Mouse (Mus musculus): Measurements from ENCODE around the gene Lrrc55. TPM values are rescaled to one million over a fixed set of nuclear protein-coding genes. Genes with fewer than 3 reads are reported as not detected.

The Lrrc55 gene
- polyA plus RNA-seq, 1 experiment from 2014 or later, result 2.3 TPM

- H3K4me2 ChIP-seq (ENCODE audit: low read depth, low read length), result no peak overlapping the region
- no peaks in the 10 kb centered on the region for H3K9me3 ChIP-seq (ENCODE audit: control insufficient read depth, low read length)
- no peak for ATAC-seq (ENCODE audit: low read depth)
- no peaks in the 10 kb centered on the region for H3K36me3 ChIP-seq (ENCODE audit: control insufficient read depth, insufficient read depth, low read length)
- no peak overlapping the region for H3K4me3 ChIP-seq (ENCODE audit: low read depth, low read length)
- H3K27ac ChIP-seq (replicated peaks; ENCODE audit: low read depth, low read length), result no peak overlapping the region
- 65% methylated on average over 2 of the region's 2 CpGs for WGBS
- no peak for DNase-seq (ENCODE audit: low spot score)
- H3K27me3 ChIP-seq (replicated peaks; ENCODE audit: control insufficient read depth, insufficient read depth, low read length), result no peaks in the 10 kb centered on the region
- H3K4me1 ChIP-seq (ENCODE audit: control insufficient read depth, insufficient read depth, low read length), result no peaks in the 10 kb centered on the region
- H3K9ac ChIP-seq (ENCODE audit: low read depth, low read length), result no peak overlapping the region
Measured at GRCm38 (mm10) chr2:85132204-85132603, 64.8 kb downstream of the Lrrc55 start.

- no peaks in the 10 kb centered on the region for H3K9me3 ChIP-seq (ENCODE audit: control insufficient read depth, low read length)
- H3K4me1 ChIP-seq (ENCODE audit: control insufficient read depth, insufficient read depth, low read length), result no peaks in the 10 kb centered on the region
- H3K27ac ChIP-seq (replicated peaks; ENCODE audit: low read depth, low read length), result no peak overlapping the region
- DNase-seq (ENCODE audit: low spot score) (peak; percentile 30), ATAC-seq (ENCODE audit: low read depth) (no peak)
- H3K9ac ChIP-seq (ENCODE audit: low read depth, low read length), result no peak overlapping the region
- no peaks in the 10 kb centered on the region for H3K36me3 ChIP-seq (ENCODE audit: control insufficient read depth, insufficient read depth, low read length)
- H3K4me2 ChIP-seq (ENCODE audit: low read depth, low read length), result no peak overlapping the region
- H3K27me3 ChIP-seq (replicated peaks; ENCODE audit: control insufficient read depth, insufficient read depth, low read length), result no peaks in the 10 kb centered on the region
- 0% methylated on average over 1 of the region's 1 CpGs for WGBS
- no peak overlapping the region for H3K4me3 ChIP-seq (ENCODE audit: low read depth, low read length)
Measured at GRCm38 (mm10) chr2:85131724-85132123, 65.3 kb downstream of the Lrrc55 start.

DNA sequence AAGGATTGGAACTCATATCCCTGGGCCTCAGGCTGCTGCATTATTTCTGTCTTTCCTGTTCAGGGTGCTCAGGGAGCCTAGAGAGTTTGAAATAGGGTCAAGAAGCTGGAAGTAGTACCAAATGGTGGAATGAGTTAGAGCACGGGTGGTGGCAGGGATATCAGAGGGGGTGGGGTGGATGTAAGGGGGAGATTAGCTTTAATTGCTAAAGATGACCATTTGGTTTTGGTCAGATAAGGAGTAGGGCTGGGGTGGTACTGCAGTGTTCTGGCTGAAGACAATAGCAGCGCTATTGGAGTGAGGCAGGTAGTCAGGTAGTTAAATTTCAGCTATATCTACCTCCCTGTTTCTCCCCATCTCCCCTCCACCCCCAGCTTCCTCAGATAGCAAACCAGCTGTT lies 65.8 kb downstream of the Lrrc55 start:
- Histone ChIP-seq H3K9ac (ENCODE audit: low read depth, low read length) (no peak overlapping the region), H3K27ac (replicated peaks; ENCODE audit: low read depth, low read length) (no peak overlapping the region), H3K27me3 (replicated peaks; ENCODE audit: control insufficient read depth, insufficient read depth, low read length) (no peaks in the 10 kb centered on the region), H3K4me2 (ENCODE audit: low read depth, low read length) (no peak overlapping the region), H3K4me3 (ENCODE audit: low read depth, low read length) (no peak overlapping the region), H3K4me1 (ENCODE audit: control insufficient read depth, insufficient read depth, low read length) (no peaks in the 10 kb centered on the region), H3K9me3 (ENCODE audit: control insufficient read depth, low read length) (no peaks in the 10 kb centered on the region), H3K36me3 (ENCODE audit: control insufficient read depth, insufficient read depth, low read length) (no peaks in the 10 kb centered on the region)
- no peak for DNase-seq (ENCODE audit: low spot score)
- no peak for ATAC-seq (ENCODE audit: low read depth)
- 24% methylated on average over 2 of the region's 2 CpGs for WGBS

DNA sequence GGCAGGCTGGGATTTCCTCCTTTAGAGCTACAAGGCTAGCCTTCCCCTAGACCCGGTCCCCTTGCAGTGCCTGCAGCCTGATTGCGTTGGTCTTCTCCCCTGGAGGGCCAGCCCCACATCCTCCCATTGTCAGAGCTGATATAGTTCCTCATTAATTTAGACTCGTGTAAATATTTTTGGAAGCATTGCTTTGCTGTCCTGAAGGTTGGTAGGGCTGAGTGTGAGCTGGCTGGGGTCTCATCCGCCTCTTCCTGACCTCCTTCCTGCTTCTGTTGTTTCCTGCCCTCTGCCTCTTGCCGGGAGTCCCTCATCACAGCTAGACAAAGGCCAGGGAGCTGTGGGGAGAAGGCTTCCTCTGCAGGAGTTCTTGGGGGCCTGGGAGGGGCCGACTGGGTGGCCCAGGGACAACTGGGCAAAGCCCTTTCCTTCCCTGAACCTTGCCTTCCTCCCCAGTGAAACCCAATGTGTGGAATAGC lies 67.5 kb downstream of the Lrrc55 start:
- Histone ChIP-seq H3K27ac (replicated peaks; ENCODE audit: low read depth, low read length) (0 out of 2 replicates have a peak overlapping the region, but pooled peaks have one; percentile 6), H3K9ac (ENCODE audit: low read depth, low read length) (no peak overlapping the region), H3K4me3 (ENCODE audit: low read depth, low read length) (no peak overlapping the region), H3K9me3 (ENCODE audit: control insufficient read depth, low read length) (no peaks in the 10 kb centered on the region), H3K36me3 (ENCODE audit: control insufficient read depth, insufficient read depth, low read length) (no peaks in the 10 kb centered on the region), H3K27me3 (replicated peaks; ENCODE audit: control insufficient read depth, insufficient read depth, low read length) (no peaks in the 10 kb centered on the region), H3K4me2 (ENCODE audit: low read depth, low read length) (no peak overlapping the region), H3K4me1 (ENCODE audit: control insufficient read depth, insufficient read depth, low read length) (no peaks in the 10 kb centered on the region)
- WGBS, result 51% methylated on average over 6 of the region's 6 CpGs
- ATAC-seq (ENCODE audit: low read depth), result no peak
- peak; percentile 37 for DNase-seq (ENCODE audit: low spot score)

DNA sequence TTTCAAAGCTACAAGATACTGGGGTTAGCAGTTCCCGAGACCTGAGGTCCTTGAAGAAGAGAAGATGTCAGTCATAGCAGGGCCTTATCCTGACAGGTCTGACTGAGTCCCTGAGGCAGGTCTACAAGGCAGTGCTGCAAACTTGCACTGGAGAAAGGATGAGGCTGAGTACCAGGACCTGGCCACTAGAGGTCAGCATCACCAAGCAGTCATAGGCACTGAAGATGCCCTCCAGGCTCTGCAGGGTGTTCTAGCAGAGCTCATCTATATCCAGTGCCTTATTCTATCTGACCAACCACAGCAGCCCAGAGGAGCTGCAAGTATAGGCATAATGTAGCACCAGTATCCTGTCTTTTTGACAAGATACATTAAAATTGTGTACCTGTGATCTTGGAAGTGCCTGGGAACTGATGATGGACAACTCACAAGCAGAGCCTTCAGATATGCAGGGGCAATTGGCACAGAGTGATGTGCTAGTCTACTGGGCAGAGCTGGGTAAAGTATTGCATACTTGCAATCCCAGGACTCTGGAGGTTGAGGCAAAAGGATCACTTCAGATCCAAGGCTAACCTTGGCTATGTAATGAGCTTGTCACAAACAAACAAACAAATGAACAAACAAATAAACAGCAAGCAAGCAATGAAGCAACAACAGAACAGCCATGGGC lies 73.0 kb downstream of the Lrrc55 start:
- H3K9ac ChIP-seq (ENCODE audit: low read depth, low read length), result no peak overlapping the region
- no peaks in the 10 kb centered on the region for H3K36me3 ChIP-seq (ENCODE audit: control insufficient read depth, insufficient read depth, low read length)
- H3K27me3 ChIP-seq (replicated peaks; ENCODE audit: control insufficient read depth, insufficient read depth, low read length), result no peaks in the 10 kb centered on the region
- ATAC-seq (ENCODE audit: low read depth) (peak; percentile 92), DNase-seq (ENCODE audit: low spot score) (peak; percentile 71)
- H3K9me3 ChIP-seq (ENCODE audit: control insufficient read depth, low read length), result no peaks in the 10 kb centered on the region
- no peaks in the 10 kb centered on the region for H3K4me1 ChIP-seq (ENCODE audit: control insufficient read depth, insufficient read depth, low read length)
- H3K4me2 ChIP-seq (ENCODE audit: low read depth, low read length), result no peak overlapping the region
- H3K27ac ChIP-seq (replicated peaks; ENCODE audit: low read depth, low read length), result no peak overlapping the region
- H3K4me3 ChIP-seq (ENCODE audit: low read depth, low read length), result no peak overlapping the region
- 24% methylated on average over 1 of the region's 1 CpGs for WGBS

GRCm38 (mm10) chr2:85123187-85123868 lies 73.7 kb downstream of the Lrrc55 start:
- no peak overlapping the region for H3K9ac ChIP-seq (ENCODE audit: low read depth, low read length)
- DNase-seq (ENCODE audit: low spot score), result peak; percentile 73
- no peaks in the 10 kb centered on the region for H3K27me3 ChIP-seq (replicated peaks; ENCODE audit: control insufficient read depth, insufficient read depth, low read length)
- WGBS, result 31% methylated on average over 5 of the region's 5 CpGs
- no peaks in the 10 kb centered on the region for H3K36me3 ChIP-seq (ENCODE audit: control insufficient read depth, insufficient read depth, low read length)
- H3K9me3 ChIP-seq (ENCODE audit: control insufficient read depth, low read length), result no peaks in the 10 kb centered on the region
- no peak overlapping the region for H3K4me3 ChIP-seq (ENCODE audit: low read depth, low read length)
- H3K27ac ChIP-seq (replicated peaks; ENCODE audit: low read depth, low read length), result no peak overlapping the region
- peak; percentile 62 for ATAC-seq (ENCODE audit: low read depth)
- H3K4me1 ChIP-seq (ENCODE audit: control insufficient read depth, insufficient read depth, low read length), result no peaks in the 10 kb centered on the region
- H3K4me2 ChIP-seq (ENCODE audit: low read depth, low read length), result no peak overlapping the region

Other genes with a start within 250 kb of the Lrrc55 start
- gene Prg2, start 216.7 kb downstream of the Lrrc55 start, polyA plus RNA-seq (2014; fragmentation: Nextera tagmentation; extraction: Ambion mirVana), result 0.34 TPM in 1 of 2 replicates, not detected in the other
- not detected in 2 replicates for gene Prg3, start 209.0 kb downstream of the Lrrc55 start, polyA plus RNA-seq (2014; fragmentation: Nextera tagmentation; extraction: Ambion mirVana)
- gene Ssrp1, start 160.0 kb downstream of the Lrrc55 start, polyA plus RNA-seq (2014; fragmentation: Nextera tagmentation; extraction: Ambion mirVana), result 217 and 272 TPM in 2 replicates
- gene P2rx3, start 159.7 kb downstream of the Lrrc55 start, polyA plus RNA-seq (2014; fragmentation: Nextera tagmentation; extraction: Ambion mirVana), result 6.7 and 7.0 TPM in 2 replicates
- gene Tnks1bp1, start 149.2 kb downstream of the Lrrc55 start, polyA plus RNA-seq (2014; fragmentation: Nextera tagmentation; extraction: Ambion mirVana), result 14.7 and 16.6 TPM in 2 replicates
- gene Aplnr, start 61.0 kb downstream of the Lrrc55 start, polyA plus RNA-seq (2014; fragmentation: Nextera tagmentation; extraction: Ambion mirVana), result 62.0 and 63.2 TPM in 2 replicates
- gene Olfr987, start 142.1 kb upstream of the Lrrc55 start, polyA plus RNA-seq (2014; fragmentation: Nextera tagmentation; extraction: Ambion mirVana), result not detected in 2 replicates
- not detected in 2 replicates for gene Olfr988, start 166.0 kb upstream of the Lrrc55 start, polyA plus RNA-seq (2014; fragmentation: Nextera tagmentation; extraction: Ambion mirVana)
- gene Olfr992, start 212.3 kb upstream of the Lrrc55 start, polyA plus RNA-seq (2014; fragmentation: Nextera tagmentation; extraction: Ambion mirVana), result not detected in 2 replicates
- gene Olfr993, start 217.7 kb upstream of the Lrrc55 start, polyA plus RNA-seq (2014; fragmentation: Nextera tagmentation; extraction: Ambion mirVana), result not detected in 2 replicates
- gene Olfr994, start 239.3 kb upstream of the Lrrc55 start, polyA plus RNA-seq (2014; fragmentation: Nextera tagmentation; extraction: Ambion mirVana), result not detected in 2 replicates
- gene Olfr995, start 246.4 kb upstream of the Lrrc55 start, polyA plus RNA-seq (2014; fragmentation: Nextera tagmentation; extraction: Ambion mirVana), result not detected in 2 replicates

Data from embryonic facial prominence, embryonic 14.5 days (tissue).